Mouse (Mus musculus): ENCODE data around the gene Tmem211.

DNA sequence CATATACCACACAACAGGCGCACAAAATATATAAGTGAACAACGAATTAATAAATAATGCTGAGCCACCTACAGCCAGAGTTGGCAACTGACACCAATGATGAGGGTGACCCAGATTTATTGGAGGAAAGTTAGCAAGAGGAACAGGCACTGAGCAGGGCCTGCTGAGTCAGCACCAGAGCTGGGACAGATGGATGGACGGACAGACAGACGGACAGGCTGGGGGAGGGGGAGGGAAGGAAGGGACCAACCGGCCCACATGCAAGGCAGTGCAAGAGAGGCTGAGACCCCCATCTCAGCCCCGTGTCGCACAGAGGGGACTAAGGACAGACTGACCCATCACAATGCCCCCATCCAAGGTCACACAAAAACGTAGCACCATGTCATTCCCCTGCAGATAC, 12.7 kb upstream of the Tmem211 start:
- TF ChIP-seq POLR2A (IDR thresholded peaks at IDR 0.05; ENCODE audit: low read depth, low read length), result no peak
- no peak for TF ChIP-seq CTCF (conservative IDR thresholded peaks at IDR 0.05; ENCODE audit: insufficient read depth, insufficient read length, low read depth, low read length)

Data from kidney, adult 2 months (tissue).